Comparison of ENCODE assay signal across 30 mouse cellular contexts in genomic region chr5:14728676-14729253, GRCm38 (mm10).
DNase-seq lines count a peak whose midpoint lies in the region; ATAC-seq and TF ChIP-seq lines count a peak whose summit lies in the region.
"Had no signal": no experiment of that assay in that cellular context is flagged by ENCODE, and none has a peak within 500 bp of the region (broad histone marks: within the 10 kb centered on the region; RNA-seq: fewer than 3 reads in every experiment).

No protein-coding gene starts in this region.

- TF ChIP-seq POLR2A in myocyte (IDR thresholded peaks at IDR 0.05; ENCODE audit: insufficient read length, low read depth), result no peak

- ATAC-seq in forebrain, embryonic 11.5 days (replicated peaks; ENCODE audit: low FRiP score), result no peak
- ATAC-seq: CD4-positive, CD25-positive, alpha-beta regulatory T cell, adult 4 months; forebrain, embryonic 14.5 days; forebrain, postnatal 0 days; intestine, postnatal 0 days; Patski had no signal

- intact Hi-C loops in left cerebral cortex, postnatal 36 days (cut with DNase I), result no loop called here

- no peaks in the 10 kb centered on the region for H3K79me2 ChIP-seq in myocyte (ENCODE audit: control insufficient read depth, insufficient read depth)

- no peak overlapping the region for H3K4me3 ChIP-seq in myocyte
- H3K4me3 ChIP-seq in forebrain, embryonic 11.5 days (ENCODE audit: low read depth, low read length), result no peak overlapping the region
- H3K4me3 ChIP-seq: embryonic facial prominence, embryonic 12.5 days; embryonic facial prominence, embryonic 15.5 days; erythroblast, embryonic 14.5 days; forebrain, embryonic 10.5 days; gastrocnemius, adult 2 months; heart, embryonic 10.5 days; heart, embryonic 13.5 days; hindbrain, embryonic 12.5 days; hindbrain, embryonic 15.5 days had no signal

- H3K4me1 ChIP-seq in forebrain, embryonic 11.5 days (replicated peaks; ENCODE audit: control insufficient read depth, insufficient read depth, low read length), result no peaks in the 10 kb centered on the region
- H3K4me1 ChIP-seq: embryonic facial prominence, embryonic 12.5 days; embryonic facial prominence, embryonic 15.5 days; forebrain, embryonic 10.5 days; heart, embryonic 10.5 days; heart, embryonic 13.5 days; hindbrain, embryonic 12.5 days; hindbrain, embryonic 15.5 days had no signal

- H3K27me3 ChIP-seq in myocyte (ENCODE audit: control insufficient read depth, insufficient read depth, insufficient read length), result no peaks in the 10 kb centered on the region
- no peaks in the 10 kb centered on the region for H3K27me3 ChIP-seq in forebrain, embryonic 11.5 days (ENCODE audit: control insufficient read depth, insufficient read depth, low read length)
- H3K27me3 ChIP-seq: embryonic facial prominence, embryonic 12.5 days; embryonic facial prominence, embryonic 15.5 days; heart, embryonic 13.5 days; hindbrain, embryonic 12.5 days; hindbrain, embryonic 15.5 days; Patski had no signal

- no peak overlapping the region for H3K9ac ChIP-seq in forebrain, embryonic 11.5 days (ENCODE audit: low read length)
- H3K9ac ChIP-seq: embryonic facial prominence, embryonic 12.5 days; embryonic facial prominence, embryonic 15.5 days; forebrain, postnatal 0 days; heart, embryonic 13.5 days; hindbrain, embryonic 12.5 days; hindbrain, embryonic 15.5 days had no signal

- H3ac ChIP-seq in myocyte (ENCODE audit: control insufficient read depth, insufficient read length), result no peak overlapping the region

- 84% methylated on average over 3 of the region's 3 CpGs for WGBS in forebrain, embryonic 11.5 days

- no peaks in the 10 kb centered on the region for H3K9me3 ChIP-seq in forebrain, embryonic 11.5 days (ENCODE audit: control insufficient read depth, low read length)
- H3K9me3 ChIP-seq: embryonic facial prominence, embryonic 12.5 days; embryonic facial prominence, embryonic 15.5 days; forebrain, embryonic 10.5 days; heart, embryonic 10.5 days; hindbrain, embryonic 12.5 days; hindbrain, embryonic 15.5 days had no signal

- peak overlapping the region; percentile 18 for H3K4me2 ChIP-seq in myocyte (ENCODE audit: low read depth)
- no peak overlapping the region for H3K4me2 ChIP-seq in forebrain, embryonic 11.5 days (ENCODE audit: low read depth, low read length, severe bottlenecking)
- H3K4me2 ChIP-seq: embryonic facial prominence, embryonic 12.5 days; embryonic facial prominence, embryonic 15.5 days; heart, embryonic 13.5 days; hindbrain, embryonic 12.5 days; hindbrain, embryonic 15.5 days had no signal

- no peaks in the 10 kb centered on the region for H3K36me3 ChIP-seq in myocyte (ENCODE audit: control insufficient read depth, insufficient read depth)
- H3K36me3 ChIP-seq in forebrain, embryonic 11.5 days (ENCODE audit: control insufficient read depth, insufficient read depth, low read length), result no peaks in the 10 kb centered on the region
- H3K36me3 ChIP-seq: embryonic facial prominence, embryonic 12.5 days; embryonic facial prominence, embryonic 15.5 days; forebrain, embryonic 10.5 days; heart, embryonic 10.5 days; heart, embryonic 13.5 days; hindbrain, embryonic 12.5 days had no signal

- no peak overlapping the region for H3K27ac ChIP-seq in forebrain, embryonic 11.5 days (ENCODE audit: low read depth, low read length)
- H3K27ac ChIP-seq: embryonic facial prominence, embryonic 12.5 days; embryonic facial prominence, embryonic 15.5 days; forebrain, embryonic 10.5 days; gastrocnemius, adult 2 months; heart, embryonic 10.5 days; heart, embryonic 13.5 days; hindbrain, embryonic 12.5 days; hindbrain, embryonic 15.5 days had no signal

- peak; percentile 65 for DNase-seq in 3134 (ENCODE audit: extremely low read depth, insufficient read length, low spot score)
- peak; percentile 18 for DNase-seq in 416B (ENCODE audit: low read depth)
- peak; percentile 61 for DNase-seq in Muller cell, postnatal 12 days (ENCODE audit: inconsistent ontology term)
- no peak for DNase-seq in kidney, adult 18-20 months
- no peak for DNase-seq in natural killer cell, adult 2 months (ENCODE audit: low spot score in 2 of 2)
- DNase-seq in left cerebral cortex, postnatal 36 days (ENCODE audit: low spot score in 2 of 2), result no peak
- DNase-seq in forebrain, embryonic 11.5 days (ENCODE audit: low spot score), result no peak
- DNase-seq: adrenal gland, postnatal 14 days; B cell, adult 2 months; cerebellum, adult 11 months; cerebellum, adult 2 months; cerebellum, adult 9-11 months; cerebellum, postnatal 25 days; forebrain, postnatal 0 days; gastrocnemius, adult 2 months; gastrocnemius, postnatal 14 days; heart, adult 18-20 months had no signal

TF ChIP-seq in myocyte, 11 proteins besides CTCF, POLR2A, EP300 and RAD21:
- TF ChIP-seq CEBPB (IDR thresholded peaks at IDR 0.05; ENCODE audit: insufficient read depth, poor library complexity, severe bottlenecking) (peak; percentile 84), MYOD1 (IDR thresholded peaks at IDR 0.05; ENCODE audit: control insufficient read depth in 1 of 3, insufficient read length in 2 of 3, low read depth in 2 of 3) (peak in 2 of 3 experiments; percentile 51 to 56), SRF (IDR thresholded peaks at IDR 0.05; ENCODE audit: control insufficient read depth, insufficient read length, low read depth) (peak; percentile 88), MYOG (IDR thresholded peaks at IDR 0.05; ENCODE audit: control insufficient read depth in 1 of 3, insufficient read depth in 1 of 3, insufficient read length in 2 of 3, low read depth in 2 of 3) (peak in 1 of 3 experiments; percentile 10), TCF12 (IDR thresholded peaks at IDR 0.05; ENCODE audit: insufficient read depth, poor library complexity, severe bottlenecking) (no peak), USF1 (IDR thresholded peaks at IDR 0.05; ENCODE audit: low read depth) (peak; percentile 3)
TF ChIP-seq in myocyte: peak in this region for 5.

Comparison
In these comparisons a context has a peak if more than half of its experiments do, and no peak if none do; other contexts are left out.
1. DNase-seq: peak in 3134 (single experiment), 416B (single experiment) and Muller cell, postnatal 12 days (single experiment); none in kidney, adult 18-20 months (single experiment), natural killer cell, adult 2 months (0 of 2), left cerebral cortex, postnatal 36 days (0 of 2) and forebrain, embryonic 11.5 days (single experiment).